Mouse (Mus musculus): ENCODE data around the gene Gstp3. TPM values are rescaled to one million over a fixed set of nuclear protein-coding genes. Genes with fewer than 3 reads are reported as not detected.
"Not testable (repeated sequence)": the region's sequence is repeated elsewhere in the genome, so short reads cannot be mapped to it uniquely, and the experiment has no call there.

Gstp3 gene
- total RNA-seq, 2 experiments from 2014 or later: not detected

- no peak for DNase-seq (ENCODE audit: low spot score in 2 of 2)
- no peak for TF ChIP-seq CTCF (conservative IDR thresholded peaks at IDR 0.05)
These were observed 7.5 kb upstream of the Gstp3 start for GRCm38 (mm10) chr19:4066877-4067276.

DNA sequence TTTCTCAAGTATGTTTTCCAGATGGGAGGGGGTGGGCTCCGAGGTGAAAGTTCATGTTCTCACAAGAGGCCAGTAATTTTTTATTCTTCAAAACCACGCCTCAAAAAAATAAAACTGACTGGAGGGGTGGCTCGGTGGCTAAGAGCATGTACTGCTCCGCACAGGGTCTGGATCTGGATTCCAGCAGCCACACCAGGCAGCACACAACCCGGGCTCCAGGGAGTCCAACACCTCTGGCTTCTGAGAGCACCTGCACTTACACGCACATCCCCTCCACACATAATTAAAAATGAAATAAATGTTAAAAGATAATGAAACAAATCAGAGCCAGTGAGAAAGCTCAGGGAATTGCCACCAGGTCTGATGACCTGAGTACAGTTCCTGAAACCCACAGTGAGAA, 6.9 kb upstream of the Gstp3 start:
- H3K27ac ChIP-seq: no peak overlapping the region
- H3K4me3 ChIP-seq: no peak overlapping the region
- TF ChIP-seq CTCF (conservative IDR thresholded peaks at IDR 0.05): no peak
- DNase-seq (ENCODE audit: low spot score in 2 of 2): no peak

More at GRCm38 (mm10) chr19:4066877-4067276, 7.5 kb upstream of the Gstp3 start:
- Histone ChIP-seq H3K27ac (no peak overlapping the region), H3K4me3 (no peak overlapping the region)

DNA sequence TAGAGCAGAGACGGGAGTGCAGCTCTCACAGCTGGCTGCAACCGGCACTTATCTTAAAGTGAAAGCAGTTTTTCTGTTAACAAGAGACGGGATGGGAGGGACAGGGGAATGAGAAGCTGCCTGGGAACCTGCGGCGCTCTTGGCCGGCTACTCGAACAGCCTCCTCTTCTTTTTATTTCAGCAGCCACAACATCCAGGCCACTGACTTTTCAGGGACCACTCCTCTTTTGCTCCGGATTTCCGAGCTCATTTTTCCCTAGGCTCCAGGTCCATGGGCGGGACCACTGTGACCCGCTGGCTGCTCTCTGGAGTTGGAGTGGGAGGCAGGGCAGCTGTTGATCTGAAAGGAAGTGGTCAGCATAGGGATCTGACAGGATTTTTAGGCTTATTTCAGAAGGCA, 5.1 kb upstream of the Gstp3 start:
- not testable (repeated sequence) for DNase-seq (ENCODE audit: low spot score in 2 of 2); H3K4me3 ChIP-seq; H3K27ac ChIP-seq

DNA sequence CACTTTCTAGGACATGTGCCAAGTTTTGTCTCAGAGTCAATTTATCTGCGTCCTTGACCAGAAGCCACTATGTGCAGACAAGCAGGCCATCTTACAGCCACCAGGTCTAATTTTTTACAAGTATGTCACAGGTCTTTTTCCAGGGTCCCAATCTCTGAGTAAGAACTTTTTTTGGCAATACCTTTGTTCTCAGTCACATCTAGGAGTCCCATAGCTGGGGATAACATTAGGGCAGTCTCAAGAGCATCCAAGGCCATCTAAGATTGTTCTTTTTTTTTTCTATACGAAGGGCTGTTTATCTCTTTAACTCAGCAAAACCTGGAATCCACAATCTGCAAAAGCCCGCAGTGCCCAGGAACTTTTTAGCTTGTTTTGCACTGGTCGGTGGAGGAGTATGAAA, 4.0 kb upstream of the Gstp3 start:
- not testable (repeated sequence) for H3K27ac ChIP-seq; H3K4me3 ChIP-seq; DNase-seq (ENCODE audit: low spot score in 2 of 2)

GRCm38 (mm10) chr19:4060899-4061465, 1.6 kb upstream of the Gstp3 start:
- no peak for TF ChIP-seq CTCF (conservative IDR thresholded peaks at IDR 0.05)
- Histone ChIP-seq H3K27ac (no peak overlapping the region), H3K4me3 (no peak overlapping the region)
- no peak for DNase-seq (ENCODE audit: low spot score in 2 of 2)

DNA sequence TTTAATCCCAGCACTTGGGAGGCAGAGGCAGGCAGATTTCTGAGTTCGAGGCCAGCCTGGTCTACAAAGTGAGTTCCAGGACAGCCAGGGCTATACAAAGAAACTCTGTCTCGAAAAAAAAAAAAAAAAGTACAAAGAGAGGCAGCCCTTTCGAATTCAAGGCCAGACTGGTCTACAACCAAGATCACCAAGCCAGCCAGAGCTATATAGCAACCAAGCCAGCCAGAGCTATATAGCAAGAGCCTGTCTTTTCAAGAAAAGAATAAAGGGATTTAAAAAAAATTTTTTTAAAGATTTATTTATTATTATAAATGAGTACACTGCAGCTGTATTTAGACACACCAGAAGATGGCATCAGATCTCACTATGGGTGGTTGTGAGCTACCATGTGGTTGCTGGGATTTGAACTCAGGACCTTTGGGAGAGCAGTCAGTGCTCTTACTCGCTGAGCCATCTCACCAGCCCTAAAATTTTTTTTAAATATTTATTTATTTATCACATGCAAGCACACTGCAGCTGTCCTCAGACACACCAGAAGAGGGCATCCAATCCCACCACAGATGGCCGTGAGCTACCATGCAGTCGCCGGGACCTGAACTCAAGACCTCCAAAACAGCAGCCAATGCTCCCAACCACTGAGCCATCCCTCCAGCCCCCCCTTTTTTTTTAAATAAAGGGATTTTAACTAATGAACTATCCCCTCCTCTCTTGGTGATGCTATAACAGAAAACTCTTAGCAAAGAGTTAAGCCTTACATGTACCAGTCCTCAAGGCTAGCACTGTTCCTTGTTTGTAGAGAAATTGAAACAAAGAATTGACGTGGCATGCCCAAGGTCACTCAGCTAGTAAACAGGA, 902 bp upstream of the Gstp3 start:
- H3K4me3 ChIP-seq; H3K27ac ChIP-seq; DNase-seq (ENCODE audit: low spot score in 2 of 2): not testable (repeated sequence)

- no peak overlapping the region for H3K27ac ChIP-seq
- no peak for TF ChIP-seq CTCF (conservative IDR thresholded peaks at IDR 0.05)
- H3K4me3 ChIP-seq: no peak overlapping the region
- no peak for DNase-seq (ENCODE audit: low spot score in 2 of 2)
These were observed 788 bp downstream of the Gstp3 start for GRCm38 (mm10) chr19:4058581-4058980.

GRCm38 (mm10) chr19:4057962-4058361, 1.4 kb downstream of the Gstp3 start:
- Histone ChIP-seq H3K27ac (no peak overlapping the region), H3K4me3 (no peak overlapping the region)
- TF ChIP-seq CTCF (conservative IDR thresholded peaks at IDR 0.05): no peak
- DNase-seq (ENCODE audit: low spot score in 2 of 2): no peak

GRCm38 (mm10) chr19:4057389-4057788, 2.0 kb downstream of the Gstp3 start:
- H3K27ac ChIP-seq: no peak overlapping the region
- DNase-seq (ENCODE audit: low spot score in 2 of 2): no peak
- TF ChIP-seq CTCF (conservative IDR thresholded peaks at IDR 0.05): no peak
- H3K4me3 ChIP-seq: no peak overlapping the region

- TF ChIP-seq CTCF (conservative IDR thresholded peaks at IDR 0.05): no peak
These were observed 2.6 kb downstream of the Gstp3 start for GRCm38 (mm10) chr19:4056727-4057126.

GRCm38 (mm10) chr19:4055947-4056693, 3.2 kb downstream of the Gstp3 start:
- no peak overlapping the region for H3K4me3 ChIP-seq
- no peak for TF ChIP-seq CTCF (conservative IDR thresholded peaks at IDR 0.05)
- no peak for DNase-seq (ENCODE audit: low spot score in 2 of 2)
- no peak overlapping the region for H3K27ac ChIP-seq

More at GRCm38 (mm10) chr19:4056727-4057126, 2.6 kb downstream of the Gstp3 start:
- H3K4me3 ChIP-seq: no peak overlapping the region
- H3K27ac ChIP-seq: no peak overlapping the region
- DNase-seq (ENCODE audit: low spot score in 2 of 2): no peak

DNA sequence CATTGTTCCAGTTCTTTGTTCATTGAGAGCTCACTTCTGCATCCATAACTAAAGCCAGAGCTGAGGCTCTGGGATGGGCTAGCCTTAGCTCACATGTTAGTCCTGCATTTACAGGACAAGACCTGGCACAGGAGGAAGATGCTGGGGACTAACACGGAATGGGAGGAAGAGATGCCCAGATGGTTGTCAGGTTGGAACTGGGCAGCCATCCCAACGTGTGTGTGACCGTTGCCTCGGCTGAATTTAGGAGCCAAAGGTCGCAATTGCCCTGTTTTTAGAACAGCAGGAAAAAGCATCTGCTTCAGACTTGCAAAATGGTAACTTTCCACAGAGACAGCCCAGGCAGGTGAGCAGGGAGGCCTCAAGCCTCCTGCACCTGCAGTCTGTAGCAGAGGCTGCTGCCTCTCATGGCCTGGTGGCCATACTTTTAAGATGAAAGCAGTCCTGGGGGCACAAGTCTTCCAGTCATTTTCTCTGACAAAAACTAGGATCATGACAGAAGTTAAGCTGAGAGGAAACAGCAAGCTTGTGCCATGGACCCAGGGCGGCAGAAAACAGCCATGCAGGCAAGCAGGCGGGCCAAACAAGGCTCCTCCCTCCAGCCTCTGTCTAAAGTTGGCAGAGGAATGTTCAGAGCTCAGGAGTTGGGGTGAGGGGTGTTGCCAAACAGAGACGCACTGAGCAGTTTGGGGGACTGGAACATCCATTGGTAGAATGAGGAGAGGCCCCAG, 4.0 kb downstream of the Gstp3 start:
- DNase-seq (ENCODE audit: low spot score in 2 of 2): no peak
- no peak overlapping the region for H3K27ac ChIP-seq
- no peak overlapping the region for H3K4me3 ChIP-seq
- no peak for TF ChIP-seq CTCF (conservative IDR thresholded peaks at IDR 0.05)

- no peak overlapping the region for H3K4me3 ChIP-seq
- no peak overlapping the region for H3K27ac ChIP-seq
- no peak for TF ChIP-seq CTCF (conservative IDR thresholded peaks at IDR 0.05)
- DNase-seq (ENCODE audit: low spot score in 2 of 2): no peak
These were observed 4.8 kb downstream of the Gstp3 start for GRCm38 (mm10) chr19:4054613-4055012.
